20 mouse cellular contexts compared by ENCODE assay signal in genomic region chr7:72514851-72515250, GRCm38 (mm10).
A peak's percentile ranks its signal among the peaks of the same experiment; 100 is the strongest.
DNase-seq lines count a peak whose midpoint lies in the region; TF ChIP-seq lines count a peak whose summit lies in the region.
"Had no signal": no experiment of that assay in that cellular context is flagged by ENCODE, and none has a peak within 500 bp of the region (broad histone marks: within the 10 kb centered on the region; RNA-seq: fewer than 3 reads in every experiment).

No protein-coding gene starts in this region.

- H3K4me1 ChIP-seq in lung, adult 2 months (ENCODE audit: control insufficient read depth, insufficient read depth, low read length), result no peaks in the 10 kb centered on the region; the same call in 1 of the 2 replicates
- H3K4me1 ChIP-seq: heart, embryonic 12.5 days; heart, embryonic 15.5 days; hindbrain, embryonic 13.5 days; intestine, embryonic 15.5 days had no signal

- 78% methylated on average over 2 of the region's 2 CpGs for WGBS in lung, adult 2 months

- no peak for TF ChIP-seq POLR2A in lung, adult 2 months (IDR thresholded peaks at IDR 0.05; ENCODE audit: borderline replicate concordance, extremely low read depth, low read depth, low read length)

- intact Hi-C loops in gastrocnemius, postnatal 14 days (cut with DNase I; ENCODE audit: low total_unique reads), result no loop called here

- no peak for TF ChIP-seq CTCF in lung, adult 2 months (IDR thresholded peaks at IDR 0.05; ENCODE audit: insufficient read depth, low read length)

- DNase-seq in cerebellum, postnatal 10 days, result peak; percentile 43 to 57
- DNase-seq in cerebellum, postnatal 25 days, result no peak
- peak; percentile 10 for DNase-seq in gastrocnemius, postnatal 25 days
- no peak for DNase-seq in gastrocnemius, postnatal 14 days
- peak; percentile 17 to 21 for DNase-seq in heart, adult 9 months (ENCODE audit: low spot score in 2 of 2)
- DNase-seq in heart, postnatal 4 days, result no peak
- DNase-seq in lung, adult 2 months, result no peak
- DNase-seq: adrenal gland, postnatal 10 days; adrenal gland, postnatal 36 days; cerebellum, adult 18-20 months; cerebellum, adult 9-10 months; forebrain, postnatal 0 days; kidney, adult 11 months had no signal

- H3K4me3 ChIP-seq in lung, adult 2 months (replicated peaks; ENCODE audit: extremely low read depth, low read depth, low read length), result no peak overlapping the region
- H3K4me3 ChIP-seq: embryonic facial prominence, embryonic 12.5 days; embryonic facial prominence, embryonic 15.5 days; heart, embryonic 12.5 days; heart, embryonic 15.5 days; hindbrain, embryonic 10.5 days; hindbrain, embryonic 13.5 days; intestine, embryonic 15.5 days had no signal

Comparison
In these comparisons a context has a peak if more than half of its experiments do, and no peak if none do; other contexts are left out.
1. DNase-seq: peak in cerebellum, postnatal 10 days (2 of 2), gastrocnemius, postnatal 25 days (single experiment) and heart, adult 9 months (2 of 2); none in cerebellum, postnatal 25 days (0 of 2), gastrocnemius, postnatal 14 days (single experiment), heart, postnatal 4 days (single experiment) and lung, adult 2 months (single experiment).